Mouse (Mus musculus): ENCODE data around the gene Fbxl13.

DNA sequence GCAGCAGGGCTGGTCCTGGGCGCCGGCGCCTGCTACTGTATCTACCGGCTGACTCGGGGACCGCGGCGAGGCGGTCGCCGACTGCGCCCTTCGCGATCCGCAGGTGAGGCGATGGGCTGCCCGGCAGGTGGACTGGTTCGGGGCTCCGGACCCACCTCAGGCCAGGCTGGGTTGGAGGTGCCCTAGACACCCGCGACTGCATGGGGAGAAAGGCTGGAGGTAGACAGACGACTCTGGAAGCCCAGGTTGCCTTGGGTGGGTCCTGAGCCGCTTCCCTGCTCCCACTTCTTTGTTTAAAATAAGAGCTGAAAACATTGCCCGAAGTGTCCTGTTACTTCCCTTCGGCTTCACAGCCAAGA lies 678 bp upstream of the Fbxl13 start:
- no peak for TF ChIP-seq CTCF (conservative IDR thresholded peaks at IDR 0.05; ENCODE audit: low read length)
- TF ChIP-seq NANOG (IDR thresholded peaks at IDR 0.05; ENCODE audit: borderline replicate concordance, low read length), result no peak
- TF ChIP-seq POU5F1 (IDR thresholded peaks at IDR 0.05; ENCODE audit: borderline replicate concordance, low read length), result no peak
